Comparison of ENCODE assay signal across 10 mouse cellular contexts in genomic region chr6:116227767-116228166, GRCm38 (mm10). TPM values are rescaled to one million over a fixed set of nuclear protein-coding genes. Genes with fewer than 3 reads are reported as not detected.
DNase-seq lines count a peak whose midpoint lies in the region; ATAC-seq and TF ChIP-seq lines count a peak whose summit lies in the region.
"Had no signal": no experiment of that assay in that cellular context is flagged by ENCODE, and none has a peak within 500 bp of the region (broad histone marks: within the 10 kb centered on the region; RNA-seq: fewer than 3 reads in every experiment).

No protein-coding gene starts in this region.

- H3K27me3 ChIP-seq in lung, postnatal 0 days (replicated peaks; ENCODE audit: insufficient read depth, low read length), result no peaks in the 10 kb centered on the region
- H3K27me3 ChIP-seq in forebrain, embryonic 15.5 days, result no peaks in the 10 kb centered on the region

- H3K36me3 ChIP-seq in lung, postnatal 0 days (ENCODE audit: insufficient read depth, low read length), result peaks cover 41% of the 10 kb centered on the region
- peaks cover 72% of the 10 kb centered on the region for H3K36me3 ChIP-seq in forebrain, embryonic 15.5 days

- no peaks in the 10 kb centered on the region; the same call in 1 of the 2 replicates for H3K4me1 ChIP-seq in bone marrow, adult 2 months (ENCODE audit: control insufficient read depth, insufficient read depth, low read length)
- no peaks in the 10 kb centered on the region for H3K4me1 ChIP-seq in lung, postnatal 0 days (ENCODE audit: insufficient read depth, low read depth, low read length)
- no peaks in the 10 kb centered on the region for H3K4me1 ChIP-seq in forebrain, embryonic 15.5 days

- peak; percentile 81 for ATAC-seq in lung, postnatal 0 days
- ATAC-seq in forebrain, embryonic 15.5 days (replicated peaks), result no peak
- ATAC-seq: activated CD4-positive, CD25-positive, alpha-beta regulatory T cell, adult 4 months; hindbrain, embryonic 16.5 days had no signal

- WGBS in bone marrow, adult 2 months, result 27% methylated on average over 11 of the region's 11 CpGs
- 64% methylated on average over 11 of the region's 11 CpGs for WGBS in lung, postnatal 0 days
- WGBS in forebrain, embryonic 15.5 days, result 77% methylated on average over 11 of the region's 11 CpGs

- TF ChIP-seq POLR2A in bone marrow, adult 2 months (IDR thresholded peaks at IDR 0.05; ENCODE audit: borderline replicate concordance, control insufficient read depth, low read depth, low read length), result no peak

- H3K4me2 ChIP-seq in lung, postnatal 0 days (replicated peaks; ENCODE audit: low read depth, low read length), result no peak overlapping the region
- H3K4me2 ChIP-seq in forebrain, embryonic 15.5 days (replicated peaks), result no peak overlapping the region

- H3K9ac ChIP-seq in lung, postnatal 0 days (replicated peaks; ENCODE audit: low read depth), result no peak overlapping the region
- no peak overlapping the region for H3K9ac ChIP-seq in forebrain, embryonic 15.5 days (replicated peaks)

- intact Hi-C loops in left cerebral cortex, postnatal 14 days (cut with DNase I), result loop anchor here (10.0 kb wide), 1 partner anchor 213 kb away; no protein-coding TSS in a partner anchor

- TF ChIP-seq CTCF in bone marrow, adult 2 months (IDR thresholded peaks at IDR 0.05; ENCODE audit: control insufficient read depth, insufficient read depth, low read length), result no peak
- TF ChIP-seq CTCF in lung, postnatal 0 days (IDR thresholded peaks at IDR 0.05), result no peak

- TF ChIP-seq EP300 in lung, postnatal 0 days (IDR thresholded peaks at IDR 0.05), result peak; percentile 48; the same call in 1 of the 2 replicates

- peak; percentile 42 for DNase-seq in kidney, postnatal 10 days
- no peak for DNase-seq in kidney, adult 8-10 months
- DNase-seq in 416B (ENCODE audit: low read depth), result peak; percentile 65
- DNase-seq in lung, postnatal 0 days (ENCODE audit: low spot score), result peak; percentile 86
- no peak for DNase-seq in left cerebral cortex, postnatal 14 days (ENCODE audit: low spot score in 2 of 2)
- DNase-seq in right cerebral cortex, postnatal 4 days, result no peak

- peak overlapping the region; percentile 79 for H3K27ac ChIP-seq in bone marrow, adult 2 months (ENCODE audit: control insufficient read depth, insufficient read depth, low read depth, low read length, poor library complexity)
- peak overlapping the region; percentile 65; the same call in 1 of the 2 replicates for H3K27ac ChIP-seq in lung, postnatal 0 days (ENCODE audit: low read length)
- H3K27ac ChIP-seq in forebrain, embryonic 15.5 days (replicated peaks), result no peak overlapping the region

- H3K4me3 ChIP-seq in bone marrow, adult 2 months (replicated peaks; ENCODE audit: control insufficient read depth, low read depth, low read length), result peak overlapping the region; percentile 31
- no peak overlapping the region for H3K4me3 ChIP-seq in lung, postnatal 0 days (ENCODE audit: low read depth, low read length)
- H3K4me3 ChIP-seq in forebrain, embryonic 15.5 days, result no peak overlapping the region

- no peaks in the 10 kb centered on the region for H3K9me3 ChIP-seq in lung, postnatal 0 days (ENCODE audit: low read length)
- no peaks in the 10 kb centered on the region for H3K9me3 ChIP-seq in forebrain, embryonic 15.5 days

RNA-seq across cellular contexts. Expression of gene Washc2, which starts 19.9 kb away (rescaled TPM):
- polyA plus RNA-seq in bone marrow, adult 2 months (2011; ENCODE audit: insufficient read depth, insufficient read length, low replicate concordance, missing spikeins), result 27.5 and 39.4 TPM in 2 replicates
- polyA plus RNA-seq in lung, postnatal 0 days (2015; fragmentation: Nextera tagmentation; extraction: Ambion mirVana), result 36.9 and 38.7 TPM in 2 replicates
- 10 to 100 TPM; 86.3 to 86.9 TPM for total RNA-seq in left cerebral cortex, postnatal 14 days (2021)
- polyA plus RNA-seq in forebrain, embryonic 15.5 days (2015; fragmentation: Nextera tagmentation; extraction: Ambion mirVana), result 58.1 and 60.1 TPM in 2 replicates

RNA-seq across cellular contexts. Expression of gene Tmcc1, which starts 34.5 kb away (rescaled TPM):
- 16.8 and 33.6 TPM in 2 replicates for polyA plus RNA-seq in bone marrow, adult 2 months (2011; ENCODE audit: insufficient read depth, insufficient read length, low replicate concordance, missing spikeins)
- polyA plus RNA-seq in lung, postnatal 0 days (2015; fragmentation: Nextera tagmentation; extraction: Ambion mirVana), result 9.1 and 9.9 TPM in 2 replicates
- 10 to 100 TPM; 57.1 to 60.6 TPM for total RNA-seq in left cerebral cortex, postnatal 14 days (2021)
- 36.5 and 36.7 TPM in 2 replicates for polyA plus RNA-seq in forebrain, embryonic 15.5 days (2015; fragmentation: Nextera tagmentation; extraction: Ambion mirVana)

RNA-seq across cellular contexts. Expression of gene Zfand4, which starts 36.3 kb away (rescaled TPM):
- polyA plus RNA-seq in bone marrow, adult 2 months (2011; ENCODE audit: insufficient read depth, insufficient read length, low replicate concordance, missing spikeins), result 4.3 and 13.8 TPM in 2 replicates
- 2.9 and 3.1 TPM in 2 replicates for polyA plus RNA-seq in lung, postnatal 0 days (2015; fragmentation: Nextera tagmentation; extraction: Ambion mirVana)
- total RNA-seq in left cerebral cortex, postnatal 14 days (2021), result 1 to 10 TPM; 6.4 to 8.2 TPM
- polyA plus RNA-seq in forebrain, embryonic 15.5 days (2015; fragmentation: Nextera tagmentation; extraction: Ambion mirVana), result 8.1 and 8.3 TPM in 2 replicates

Comparison
In these comparisons a context has a peak if more than half of its experiments do, and no peak if none do; other contexts are left out.
1. DNase-seq: peak in kidney, postnatal 10 days (single experiment), 416B (single experiment) and lung, postnatal 0 days (single experiment); none in kidney, adult 8-10 months (0 of 2), left cerebral cortex, postnatal 14 days (0 of 2) and right cerebral cortex, postnatal 4 days (single experiment).